Comparison of ENCODE assay signal across 26 mouse cellular contexts in the genomic region with DNA sequence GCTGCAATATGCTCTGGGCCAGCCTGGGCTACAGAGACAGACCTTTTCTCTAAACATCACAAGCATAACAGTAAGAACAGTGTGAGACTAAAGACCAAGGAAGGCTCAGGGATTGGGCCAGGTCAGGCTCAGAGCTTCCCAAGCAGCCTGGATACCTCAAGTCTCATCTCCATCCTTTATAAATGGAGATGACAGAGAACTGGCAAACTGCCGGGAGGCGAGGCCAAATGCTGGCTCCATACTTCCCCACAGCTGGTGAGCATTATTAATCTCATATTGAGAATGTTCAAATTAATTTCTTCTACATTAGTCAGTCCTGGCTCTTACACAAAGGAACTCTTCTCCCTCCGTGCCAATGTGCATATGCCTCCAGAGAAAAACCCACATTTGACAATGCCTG. TPM values are rescaled to one million over a fixed set of nuclear protein-coding genes. Genes with fewer than 3 reads are reported as not detected.
DNase-seq lines count a peak whose midpoint lies in the region; ATAC-seq and TF ChIP-seq lines count a peak whose summit lies in the region.
"Had no signal": no experiment of that assay in that cellular context is flagged by ENCODE, and none has a peak within 500 bp of the region (broad histone marks: within the 10 kb centered on the region; RNA-seq: fewer than 3 reads in every experiment).

No protein-coding gene starts in this region.

- no peak overlapping the region for H3K27ac ChIP-seq in lung, embryonic 14.5 days (ENCODE audit: low read depth)
- H3K27ac ChIP-seq: forebrain, embryonic 13.5 days; liver, embryonic 12.5 days; macrophage; stomach, postnatal 0 days had no signal

- H3K9ac ChIP-seq in lung, embryonic 14.5 days: no peak overlapping the region
- H3K9ac ChIP-seq: forebrain, embryonic 13.5 days; liver, embryonic 12.5 days had no signal

- H3K9me3 ChIP-seq in lung, embryonic 14.5 days (ENCODE audit: low read depth, low read length): no peaks in the 10 kb centered on the region
- H3K9me3 ChIP-seq: forebrain, embryonic 13.5 days; liver, embryonic 12.5 days had no signal

- H3K36me3 ChIP-seq in lung, embryonic 14.5 days (ENCODE audit: insufficient read depth): peaks cover 78% of the 10 kb centered on the region

- no peaks in the 10 kb centered on the region for H3K27me3 ChIP-seq in lung, embryonic 14.5 days (ENCODE audit: insufficient read depth, low read length)
- H3K27me3 ChIP-seq: forebrain, embryonic 13.5 days; liver, embryonic 12.5 days had no signal

- peak; percentile 48 to 51 for DNase-seq in heart, postnatal 10 days
- DNase-seq in heart, postnatal 36 days: no peak
- peak; percentile 73 for DNase-seq in lung, embryonic 14.5 days
- no peak for DNase-seq in lung, postnatal 25 days (ENCODE audit: low spot score)
- DNase-seq in layer of hippocampus, adult 8-10 months (ENCODE audit: low spot score in 2 of 2): peak; percentile 45 to 66
- peak; percentile 56 for DNase-seq in lung, postnatal 36 days
- DNase-seq in B cell, adult 2 months: no peak
- DNase-seq: cerebellum, adult 11 months; gastrocnemius, postnatal 14 days; kidney, postnatal 4 days; right cerebral cortex, postnatal 25 days; thymus, postnatal 14 days had no signal

- H3K4me3 ChIP-seq in lung, embryonic 14.5 days (ENCODE audit: low read depth, low read length): no peak overlapping the region
- H3K4me3 ChIP-seq: forebrain, embryonic 13.5 days; liver, embryonic 12.5 days had no signal

- H3K4me2 ChIP-seq in lung, embryonic 14.5 days: no peak overlapping the region
- H3K4me2 ChIP-seq: forebrain, embryonic 13.5 days; heart, embryonic 11.5 days; liver, embryonic 12.5 days; midbrain, embryonic 11.5 days had no signal

- no peaks in the 10 kb centered on the region for H3K4me1 ChIP-seq in lung, embryonic 14.5 days (ENCODE audit: insufficient read depth)

- intact Hi-C loops in heart, postnatal 10 days (cut with DNase I): no loop called here
- intact Hi-C loops in heart, postnatal 36 days (cut with DNase I): no loop called here

- ATAC-seq in lung, embryonic 14.5 days (ENCODE audit: insufficient read depth): peak; percentile 64; the same call in 1 of the 2 replicates
- no peak for ATAC-seq in granulocyte monocyte progenitor cell, adult 5-6 weeks (replicated peaks; ENCODE audit: poor library complexity, severe bottlenecking)
- ATAC-seq: forebrain, embryonic 13.5 days; inflammation-experienced regulatory T-cells, adult 6 months; liver, embryonic 12.5 days had no signal

- no peak for TF ChIP-seq CTCF in lung, embryonic 14.5 days (IDR thresholded peaks at IDR 0.05; ENCODE audit: low read depth)

- 69% methylated on average over 3 of the region's 3 CpGs for whole genome bisulfite sequencing in lung, embryonic 14.5 days

RNA-seq across cellular contexts. Expression of gene Gtf3c5, which starts 6.7 kb away (rescaled TPM):
- 10 to 100 TPM; 14.1 to 15.4 TPM for total RNA-seq in heart, postnatal 10 days (2021)
- 10 to 100 TPM in 1 of 2 experiments, 1 to 10 TPM in 1; 9.6 to 11.5 TPM for total RNA-seq in heart, postnatal 36 days (2021)
- 33.9 and 41.9 TPM in 2 replicates for polyA plus RNA-seq in lung, embryonic 14.5 days (2014; fragmentation: Nextera tagmentation; extraction: Ambion mirVana)
- total RNA-seq in layer of hippocampus, adult 8-10 months (2022): 10 to 100 TPM; 18.6 to 21.2 (median 19.5) TPM
- total RNA-seq in granulocyte monocyte progenitor cell, adult 5-6 weeks (2014; fragmentation: Nextera tagmentation): 25.9 and 31.5 TPM in 2 replicates
- total RNA-seq in granulocyte monocyte progenitor cell, adult 5-6 weeks (2017): 12.6 and 16.5 TPM in 2 replicates

RNA-seq across cellular contexts. Expression of gene Cel, which starts 13.6 kb away (rescaled TPM):
- not detected for total RNA-seq in heart, postnatal 10 days (2021)
- total RNA-seq in heart, postnatal 36 days (2021): not detected
- polyA plus RNA-seq in lung, embryonic 14.5 days (2014; fragmentation: Nextera tagmentation; extraction: Ambion mirVana): not detected in 2 replicates
- total RNA-seq in layer of hippocampus, adult 8-10 months (2022): not detected
- not detected in 2 replicates for total RNA-seq in granulocyte monocyte progenitor cell, adult 5-6 weeks (2014; fragmentation: Nextera tagmentation)
- not detected in 2 replicates for total RNA-seq in granulocyte monocyte progenitor cell, adult 5-6 weeks (2017)
- total RNA-seq: common myeloid progenitor, adult 5-6 weeks; gastrocnemius, postnatal 14 days; left cerebral cortex, postnatal 25 days had no signal
- polyA plus RNA-seq: C2C12; forebrain, embryonic 13.5 days; heart, embryonic 11.5 days; hindbrain, embryonic 11.5 days; inflammation-experienced regulatory T-cells, adult 6 months; kidney, embryonic 14.5 days; liver, embryonic 12.5 days; macrophage; neural tube, embryonic 14.5 days had no signal

RNA-seq across cellular contexts. Expression of gene Gfi1b, which starts 45.0 kb away (rescaled TPM):
- total RNA-seq in heart, postnatal 10 days (2021): not detected
- not detected for total RNA-seq in heart, postnatal 36 days (2021)
- 0.51 and 0.69 TPM in 2 replicates for polyA plus RNA-seq in lung, embryonic 14.5 days (2014; fragmentation: Nextera tagmentation; extraction: Ambion mirVana)
- not detected for total RNA-seq in layer of hippocampus, adult 8-10 months (2022)
- total RNA-seq in granulocyte monocyte progenitor cell, adult 5-6 weeks (2014; fragmentation: Nextera tagmentation): 1.4 TPM in 1 of 2 replicates, not detected in the other
- total RNA-seq in granulocyte monocyte progenitor cell, adult 5-6 weeks (2017): 1.9 and 2.0 TPM in 2 replicates
- total RNA-seq: gastrocnemius, postnatal 14 days; left cerebral cortex, postnatal 25 days had no signal
- polyA plus RNA-seq: C2C12; inflammation-experienced regulatory T-cells, adult 6 months; neural tube, embryonic 14.5 days had no signal

Comparison
In these comparisons a context has a peak if more than half of its experiments do, and no peak if none do; other contexts are left out.
1. DNase-seq: peak in heart, postnatal 10 days (2 of 2), lung, embryonic 14.5 days (single experiment), layer of hippocampus, adult 8-10 months (2 of 2) and lung, postnatal 36 days (single experiment); none in heart, postnatal 36 days (0 of 2), lung, postnatal 25 days (single experiment) and B cell, adult 2 months (0 of 2).